Mouse (Mus musculus): ENCODE measurements around the gene Samd10.

DNA sequence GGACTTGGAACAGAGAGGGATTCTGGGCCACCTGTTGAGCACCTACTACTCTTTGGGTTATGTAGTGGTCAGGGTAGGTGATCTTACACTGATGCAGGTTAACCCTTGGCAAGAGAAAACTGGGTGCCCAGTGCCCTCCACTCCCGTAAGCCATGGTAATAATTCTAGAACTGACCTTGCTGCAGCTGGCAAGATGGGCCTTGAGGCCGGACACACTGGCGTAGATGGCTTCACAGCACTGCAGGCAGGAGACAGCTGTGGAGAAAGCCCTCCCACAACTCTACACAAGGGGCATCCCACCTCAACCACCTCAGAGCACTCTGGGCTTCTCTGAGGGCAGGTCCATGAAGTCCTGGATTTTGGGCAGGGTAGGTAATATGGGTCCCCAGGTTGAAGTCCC lies 12.9 kb downstream of the Samd10 start:
- no peak for TF ChIP-seq CTCF (IDR thresholded peaks at IDR 0.05; ENCODE audit: insufficient read depth, low read length)
- no peak for TF ChIP-seq POLR2A (IDR thresholded peaks at IDR 0.05; ENCODE audit: borderline replicate concordance, extremely low read depth, low read depth, low read length)

All from lung, adult 2 months (tissue).